Mouse (Mus musculus): Measurements from ENCODE around the gene Gabbr2.

- TF ChIP-seq CTCF (IDR thresholded peaks at IDR 0.05; ENCODE audit: insufficient read depth, low read length) (no peak), POLR2A (IDR thresholded peaks at IDR 0.05; ENCODE audit: borderline replicate concordance, extremely low read depth, low read depth, low read length) (no peak)
Observed at GRCm38 (mm10) chr4:46658946-46659345, 332.7 kb downstream of the Gabbr2 start.
